11 mouse cellular contexts compared by ENCODE assay signal in genomic region chr1:168272091-168272490, GRCm38 (mm10).
"Had no signal": no experiment of that assay in that cellular context is flagged by ENCODE, and none has a peak within 500 bp of the region (broad histone marks: within the 10 kb centered on the region; RNA-seq: fewer than 3 reads in every experiment).

No protein-coding gene starts in this region.

- H3K4me2 ChIP-seq: limb, embryonic 15.5 days; midbrain, embryonic 11.5 days; midbrain, embryonic 15.5 days; neural tube, embryonic 12.5 days had no signal

- DNase-seq: kidney, postnatal 10 days; lung, adult 18-20 months; lung, postnatal 36 days; right cerebral cortex, postnatal 4 days; spleen, adult 18-20 months; thymus, postnatal 36 days had no signal

- H3K9ac ChIP-seq: limb, embryonic 15.5 days; liver, embryonic 14.5 days; midbrain, embryonic 15.5 days; neural tube, embryonic 12.5 days had no signal

- H3K27ac ChIP-seq: limb, embryonic 15.5 days; liver, embryonic 14.5 days; midbrain, embryonic 15.5 days; neural tube, embryonic 12.5 days had no signal

- H3K9me3 ChIP-seq: limb, embryonic 15.5 days; midbrain, embryonic 15.5 days; neural tube, embryonic 12.5 days had no signal

- ATAC-seq: midbrain, embryonic 15.5 days had no signal

- H3K36me3 ChIP-seq: limb, embryonic 15.5 days; midbrain, embryonic 15.5 days; neural tube, embryonic 12.5 days had no signal

- H3K27me3 ChIP-seq: limb, embryonic 15.5 days; midbrain, embryonic 15.5 days; neural tube, embryonic 12.5 days had no signal

- H3K4me3 ChIP-seq: limb, embryonic 15.5 days; midbrain, embryonic 15.5 days; neural tube, embryonic 12.5 days had no signal
